24 mouse cellular contexts compared by ENCODE assay signal in the genomic region with DNA sequence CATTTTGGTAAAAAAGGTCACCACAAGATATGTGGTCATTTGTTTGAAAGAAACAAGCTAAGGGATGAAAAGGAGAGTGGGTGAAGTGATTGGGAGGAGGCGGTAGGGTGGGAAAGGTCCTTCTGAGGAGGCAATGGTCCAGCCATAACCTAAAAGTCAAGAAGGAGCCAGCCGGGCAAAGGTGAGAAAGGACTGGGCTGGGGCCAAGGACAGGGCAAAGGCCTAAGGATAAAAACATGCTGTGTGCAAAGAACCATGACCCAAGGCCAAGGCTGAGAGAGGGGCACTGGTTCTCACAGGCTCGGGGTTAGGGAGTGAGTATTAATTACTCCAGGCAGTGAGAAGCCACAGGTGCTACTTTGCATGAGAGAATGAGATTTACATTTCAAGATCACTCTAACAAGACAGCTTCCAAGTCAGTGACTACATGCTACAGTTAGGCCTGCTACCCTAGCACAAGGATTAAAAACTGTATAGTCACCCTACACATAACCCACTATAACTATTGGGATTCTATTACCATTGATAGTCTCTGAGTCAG.
A peak's percentile ranks its signal among the peaks of the same experiment; 100 is the strongest.
DNase-seq lines count a peak whose midpoint lies in the region; ATAC-seq and TF ChIP-seq lines count a peak whose summit lies in the region.
"Had no signal": no experiment of that assay in that cellular context is flagged by ENCODE, and none has a peak within 500 bp of the region (broad histone marks: within the 10 kb centered on the region; RNA-seq: fewer than 3 reads in every experiment).

No protein-coding gene starts in this region.

- DNase-seq in kidney, adult 2 months = peak; percentile 90
- DNase-seq in thymus, adult 2 months = no peak
- no peak for DNase-seq in thymus, postnatal 4 days
- peak; percentile 20 for DNase-seq in kidney, postnatal 10 days
- peak; percentile 20 for DNase-seq in splenic B cell, adult 2 months (ENCODE audit: low read depth, low spot score)
- DNase-seq in adrenal gland, adult 18-20 months (ENCODE audit: low spot score in 2 of 2) = no peak
- no peak for DNase-seq in left cerebral cortex, postnatal 36 days (ENCODE audit: low spot score in 2 of 2)
- DNase-seq: adrenal gland, adult 2 months; adrenal gland, postnatal 25 days; B cell, adult 2 months; cerebellum, adult 18-20 months; cerebellum, adult 9-11 months; cerebellum, postnatal 36 days; gastrocnemius, postnatal 10 days; heart, adult 2 months; heart, postnatal 14 days had no signal

- no peaks in the 10 kb centered on the region for H3K27me3 ChIP-seq in kidney, adult 2 months (replicated peaks; ENCODE audit: control insufficient read depth, insufficient read depth, low read length)
- H3K27me3 ChIP-seq in kidney, embryonic 15.5 days = peaks cover 3% of the 10 kb centered on the region; the same call in 1 of the 2 replicates
- H3K27me3 ChIP-seq in thymus, adult 2 months (ENCODE audit: control insufficient read depth, insufficient read depth, low read length) = no peaks in the 10 kb centered on the region
- H3K27me3 ChIP-seq in splenic B cell, adult 2 months (ENCODE audit: control insufficient read depth, insufficient read depth, low read length, poor library complexity, severe bottlenecking) = no peaks in the 10 kb centered on the region
- H3K27me3 ChIP-seq: heart, embryonic 15.5 days had no signal

- no peak overlapping the region for H3K4me3 ChIP-seq in kidney, adult 2 months (ENCODE audit: insufficient read depth, low read depth, low read length)
- no peak overlapping the region for H3K4me3 ChIP-seq in kidney, embryonic 15.5 days (replicated peaks)
- no peak overlapping the region for H3K4me3 ChIP-seq in thymus, adult 2 months (ENCODE audit: control insufficient read depth, insufficient read depth, low read length)
- H3K4me3 ChIP-seq: embryonic facial prominence, embryonic 13.5 days; forebrain, embryonic 12.5 days; heart, adult 2 months; heart, embryonic 15.5 days; hindbrain, embryonic 10.5 days had no signal

- 39% methylated on average over 3 of the region's 3 CpGs for WGBS in kidney, adult 2 months
- 63% methylated on average over 3 of the region's 3 CpGs for WGBS in kidney, embryonic 15.5 days
- 79% methylated on average over 3 of the region's 3 CpGs for WGBS in thymus, adult 2 months

- ATAC-seq in kidney, embryonic 15.5 days (replicated peaks; ENCODE audit: low FRiP score) = no peak
- ATAC-seq: CD4-positive, CD25-positive, alpha-beta regulatory T cell, adult 4 months; forebrain, embryonic 16.5 days had no signal

- intact Hi-C loops in left cerebral cortex, postnatal 36 days (cut with DNase I) = loop anchor here (5.0 to 10.0 kb wide), 2 partner anchors 172 to 660 kb away; no protein-coding TSS in a partner anchor

- TF ChIP-seq POLR2A in kidney, adult 2 months (IDR thresholded peaks at IDR 0.05; ENCODE audit: low read depth, low read length) = no peak
- TF ChIP-seq POLR2A in thymus, adult 2 months (IDR thresholded peaks at IDR 0.05; ENCODE audit: control insufficient read depth, extremely low read depth, insufficient read depth, low read length, poor library complexity) = no peak

- H3K9ac ChIP-seq in kidney, embryonic 15.5 days = no peak overlapping the region
- H3K9ac ChIP-seq: embryonic facial prominence, embryonic 13.5 days; forebrain, embryonic 12.5 days; heart, embryonic 15.5 days had no signal

- no peak for TF ChIP-seq CTCF in kidney, adult 2 months (conservative IDR thresholded peaks at IDR 0.05; ENCODE audit: insufficient read depth, insufficient read length, low read depth, low read length)
- TF ChIP-seq CTCF in thymus, adult 2 months (IDR thresholded peaks at IDR 0.05; ENCODE audit: borderline replicate concordance, control insufficient read depth, extremely low read depth, insufficient read depth, low read length, poor library complexity) = no peak

- H3K4me2 ChIP-seq in kidney, embryonic 15.5 days = no peak overlapping the region
- H3K4me2 ChIP-seq: embryonic facial prominence, embryonic 13.5 days; forebrain, embryonic 12.5 days; heart, embryonic 11.5 days; heart, embryonic 15.5 days had no signal

- H3K4me1 ChIP-seq in kidney, adult 2 months (ENCODE audit: control insufficient read depth, insufficient read depth, low read length) = no peaks in the 10 kb centered on the region; the same call in 1 of the 2 replicates
- H3K4me1 ChIP-seq in kidney, embryonic 15.5 days = no peaks in the 10 kb centered on the region
- H3K4me1 ChIP-seq in thymus, adult 2 months (replicated peaks; ENCODE audit: control insufficient read depth, insufficient read depth, low read length) = peaks cover 58% of the 10 kb centered on the region

- no peaks in the 10 kb centered on the region for H3K36me3 ChIP-seq in kidney, adult 2 months (ENCODE audit: control insufficient read depth, insufficient read depth, low read length)
- H3K36me3 ChIP-seq in kidney, embryonic 15.5 days = no peaks in the 10 kb centered on the region
- H3K36me3 ChIP-seq in thymus, adult 2 months (ENCODE audit: control insufficient read depth, insufficient read depth, low read length) = no peaks in the 10 kb centered on the region
- H3K36me3 ChIP-seq in splenic B cell, adult 2 months (ENCODE audit: control insufficient read depth, insufficient read depth, low read length, poor library complexity, severe bottlenecking) = no peaks in the 10 kb centered on the region
- H3K36me3 ChIP-seq: embryonic facial prominence, embryonic 13.5 days; forebrain, embryonic 12.5 days; heart, embryonic 15.5 days; hindbrain, embryonic 10.5 days had no signal

- H3K27ac ChIP-seq in kidney, adult 2 months (ENCODE audit: insufficient read depth, low read depth, low read length) = no peak overlapping the region
- H3K27ac ChIP-seq in kidney, embryonic 15.5 days = no peak overlapping the region
- peak overlapping the region; percentile 29; the same call in 1 of the 2 replicates for H3K27ac ChIP-seq in thymus, adult 2 months (ENCODE audit: control insufficient read depth, insufficient read depth, low read length)
- H3K27ac ChIP-seq: embryonic facial prominence, embryonic 13.5 days; forebrain, embryonic 12.5 days; heart, adult 2 months; heart, embryonic 15.5 days; hindbrain, embryonic 10.5 days had no signal

- no peaks in the 10 kb centered on the region for H3K9me3 ChIP-seq in kidney, embryonic 15.5 days (replicated peaks)
- H3K9me3 ChIP-seq: embryonic facial prominence, embryonic 13.5 days; forebrain, embryonic 12.5 days; heart, embryonic 15.5 days; hindbrain, embryonic 10.5 days had no signal

Comparison
In these comparisons a context has a peak if more than half of its experiments do, and no peak if none do; other contexts are left out.
1. DNase-seq: peak in kidney, adult 2 months (single experiment), kidney, postnatal 10 days (single experiment) and splenic B cell, adult 2 months (single experiment); none in thymus, adult 2 months (single experiment), thymus, postnatal 4 days (single experiment), adrenal gland, adult 18-20 months (0 of 2) and left cerebral cortex, postnatal 36 days (0 of 2).